Mouse (Mus musculus) frontal cortex, adult (tissue): ENCODE results near the gene Ranbp1.

Experiments used
- ATAC-seq: cut with Nextera tagmentation; 2 replicates; pipeline ENCODE4 v1.9.2; 2017; ENCODE audit warnings: mild to moderate bottlenecking, moderate library complexity, mixed read lengths; ENCODE audit not compliant: low TSS enrichment

Gene Ranbp1

DNA sequence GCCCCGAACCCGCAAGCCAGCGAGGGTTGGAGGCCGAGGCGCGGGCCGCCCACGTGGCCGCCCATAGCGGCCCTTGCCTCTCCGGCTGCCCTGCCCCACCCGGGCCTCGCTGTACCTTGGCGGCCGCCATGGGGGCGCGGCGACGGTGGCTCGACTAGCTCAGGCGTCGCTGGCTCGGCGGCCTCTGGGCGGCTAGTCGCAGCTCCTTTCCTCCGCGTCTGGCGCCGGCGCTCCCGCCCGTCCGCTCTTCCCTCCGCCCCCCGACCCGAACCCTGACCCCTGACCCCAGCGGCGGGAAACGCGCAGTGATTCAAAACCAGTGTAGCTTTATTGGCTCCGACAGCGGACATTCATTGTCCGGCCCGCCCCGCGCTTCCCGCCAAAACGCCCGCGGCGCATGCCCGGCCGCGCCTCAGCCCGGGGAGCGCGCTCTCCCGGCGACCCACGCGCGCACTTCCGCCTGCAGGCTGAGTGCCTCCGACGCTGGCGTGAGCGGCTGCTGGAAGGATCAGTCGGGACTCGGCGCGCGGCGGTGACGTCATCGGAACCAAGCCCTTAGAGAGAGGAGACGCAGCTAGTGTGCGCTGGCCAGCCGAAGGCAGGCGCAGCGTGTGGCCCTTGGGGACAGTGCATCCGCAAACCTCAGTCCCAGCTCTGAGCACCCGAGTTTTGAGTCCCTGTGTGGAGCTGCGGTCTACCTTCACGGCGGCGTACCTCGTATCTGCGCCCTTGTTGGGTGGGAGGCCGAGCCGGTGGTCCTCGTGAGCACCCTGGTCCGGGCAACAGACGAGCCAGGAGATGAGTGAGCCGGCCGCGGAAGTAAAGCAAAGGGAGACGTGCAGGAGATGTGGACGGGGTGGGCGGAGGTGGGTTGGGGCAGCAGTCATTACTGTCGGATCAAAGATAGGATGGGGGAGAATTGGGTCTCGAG, at the start of gene Ranbp1, which contains the start of gene Trmt2a:
Gene Ranbp1 (minus strand): TSS at position 300 of the 931 bp plus-strand sequence.
Gene Trmt2a (plus strand): TSS at position 247 of the 931 bp plus-strand sequence.
- ATAC-seq = peak; percentile 85

DNA sequence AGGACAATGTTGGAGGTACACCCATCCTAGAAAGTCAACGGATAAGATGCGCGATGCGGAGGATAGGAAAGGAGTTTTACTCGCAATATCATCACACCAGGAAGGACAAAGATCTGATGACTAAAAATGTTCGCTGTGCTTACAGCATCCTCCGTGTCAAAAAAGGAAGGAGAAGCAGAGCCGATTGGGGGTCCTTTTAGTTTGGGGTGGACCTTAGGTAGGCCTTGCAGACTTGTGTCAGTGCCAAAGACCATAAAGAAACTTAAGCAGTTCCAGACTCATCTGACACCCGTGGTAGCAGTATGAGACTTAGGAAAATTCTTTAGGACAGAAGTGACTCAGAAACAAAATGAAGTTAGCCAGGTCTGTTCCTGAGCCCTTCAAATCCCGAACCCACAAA, 41.1 kb upstream of the Ranbp1 start:
- ATAC-seq = peak; percentile 1; the same call in 1 of the 2 replicates

DNA sequence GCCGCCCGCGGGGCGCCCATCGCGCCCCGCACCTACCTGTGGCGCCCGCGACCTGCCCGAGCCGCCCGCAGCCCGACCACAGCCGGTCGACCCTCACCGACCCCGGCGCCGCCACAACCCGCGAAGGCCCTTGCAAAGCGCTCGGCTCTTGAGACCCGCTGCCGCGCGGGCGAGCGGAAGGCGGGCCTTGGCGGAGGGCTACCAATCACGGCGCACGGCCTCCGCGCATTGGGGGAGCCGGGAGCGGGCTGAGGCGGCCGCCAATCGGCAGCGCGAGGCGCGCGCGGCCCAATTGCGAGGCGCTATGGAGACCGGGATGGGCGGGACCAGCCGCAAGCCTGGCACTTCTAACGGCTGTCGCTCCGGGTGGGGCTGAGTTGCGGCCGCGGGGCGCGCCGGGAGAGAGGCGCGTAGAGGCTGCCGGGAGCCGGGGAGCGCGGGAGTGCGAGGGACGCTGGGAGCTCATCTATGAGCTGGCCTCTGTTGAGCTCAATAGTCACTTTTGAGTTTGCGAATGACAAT, 40.6 kb upstream of the Ranbp1 start, which contains the start of gene Dgcr8:
Gene Dgcr8 (minus strand): TSS at position 180 of the 522 bp plus-strand sequence.
- ATAC-seq = peak; percentile 99

DNA sequence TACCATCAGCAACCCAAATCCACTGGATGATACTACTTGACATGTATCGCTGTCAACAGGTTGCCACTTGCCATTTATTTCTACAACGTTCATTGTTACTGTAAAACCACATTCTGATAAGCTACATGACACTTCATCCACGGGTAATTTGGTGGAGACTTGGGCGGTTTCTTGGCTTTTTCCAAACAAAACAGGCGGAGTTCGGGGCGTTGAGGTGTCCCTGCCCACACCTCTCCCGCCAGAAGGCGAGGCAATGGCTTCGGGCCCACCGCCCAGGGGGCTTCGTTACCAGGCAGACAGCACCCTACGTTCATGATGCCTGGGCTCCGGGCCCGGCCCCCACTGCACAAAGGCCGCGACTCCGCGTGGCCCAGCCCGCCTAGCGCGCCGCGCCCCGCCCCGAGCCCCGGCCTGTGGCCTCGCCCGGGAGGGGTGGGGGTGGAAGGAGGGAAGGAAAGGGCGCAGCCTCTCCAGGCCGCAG, 40.1 kb upstream of the Ranbp1 start:
- ATAC-seq = peak; percentile 69

DNA sequence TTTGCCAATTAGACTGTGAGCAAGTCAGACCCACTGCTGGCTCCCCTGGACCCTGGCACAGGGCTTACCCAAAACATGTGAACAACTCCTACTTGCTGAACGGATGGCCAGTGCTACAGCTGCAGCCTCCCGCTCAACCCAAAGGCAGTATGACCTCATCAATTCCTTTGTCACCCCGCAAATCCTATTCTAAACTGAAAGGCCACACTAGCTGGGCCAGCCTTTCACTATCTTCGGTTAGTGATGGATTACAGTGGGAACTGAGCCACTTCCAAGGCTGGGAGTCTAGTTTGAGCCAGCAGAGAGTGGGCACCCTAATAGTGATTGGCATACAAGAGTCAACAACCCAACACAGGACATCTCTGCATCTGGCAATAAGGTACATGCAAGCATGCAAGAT, 39.6 kb upstream of the Ranbp1 start:
- ATAC-seq = no peak

DNA sequence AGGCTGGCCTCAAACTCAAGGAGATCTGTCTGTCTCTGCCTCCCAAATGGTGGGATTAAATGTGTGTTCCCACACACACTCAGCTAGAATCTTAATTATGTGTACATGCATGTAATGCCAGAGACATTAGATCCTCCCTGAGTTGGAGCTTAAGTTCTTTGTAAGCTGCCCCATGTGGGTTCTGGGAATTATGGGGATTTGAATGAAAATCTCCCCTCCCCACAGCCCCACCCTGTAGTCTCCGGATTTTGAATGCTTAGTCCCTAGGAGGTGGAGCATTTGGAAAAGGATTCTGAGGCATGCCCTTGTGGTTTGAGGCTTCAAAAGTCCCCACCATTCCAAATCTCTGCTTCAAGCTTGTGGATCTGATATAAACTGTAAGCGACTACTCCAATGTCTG, 26.6 kb upstream of the Ranbp1 start:
- ATAC-seq = no peak

DNA sequence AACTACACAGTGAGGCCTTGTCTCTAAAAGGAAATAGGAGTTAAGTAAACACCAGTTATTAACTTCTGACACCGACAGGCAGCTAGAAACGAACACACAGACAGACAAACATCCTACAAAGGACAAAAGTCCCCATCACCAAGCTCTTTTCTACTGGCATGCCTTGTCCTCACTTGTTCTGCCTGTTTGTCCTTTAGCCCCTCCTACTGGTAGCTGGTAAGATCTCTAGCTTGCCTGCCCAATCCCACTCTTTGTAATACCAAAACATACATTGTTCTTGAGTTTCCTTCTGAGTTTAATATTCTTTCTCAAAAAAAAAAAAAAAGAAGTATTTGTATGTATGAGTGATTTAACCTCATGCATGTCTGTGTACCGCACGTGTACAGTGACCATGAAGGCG, 19.6 kb upstream of the Ranbp1 start:
- ATAC-seq = no peak

DNA sequence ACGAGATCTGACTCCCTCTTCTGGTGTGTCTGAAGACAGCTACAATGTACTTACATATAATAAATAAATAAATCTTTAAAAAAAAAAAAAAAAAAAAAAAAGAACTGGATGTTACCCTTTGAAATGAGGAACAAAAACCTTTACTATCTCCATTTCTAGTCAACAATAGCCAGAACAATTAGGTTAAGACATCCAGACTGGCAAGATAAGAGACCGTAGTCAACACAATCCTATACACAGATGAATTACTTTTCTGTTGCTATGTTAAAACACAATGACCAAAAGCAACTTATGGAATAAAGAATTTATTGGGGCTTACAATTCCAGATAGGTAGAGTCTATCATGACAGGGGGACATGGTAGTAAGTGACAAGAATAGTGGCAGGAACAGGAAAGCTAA, 16.5 kb upstream of the Ranbp1 start:
- ATAC-seq = no peak

DNA sequence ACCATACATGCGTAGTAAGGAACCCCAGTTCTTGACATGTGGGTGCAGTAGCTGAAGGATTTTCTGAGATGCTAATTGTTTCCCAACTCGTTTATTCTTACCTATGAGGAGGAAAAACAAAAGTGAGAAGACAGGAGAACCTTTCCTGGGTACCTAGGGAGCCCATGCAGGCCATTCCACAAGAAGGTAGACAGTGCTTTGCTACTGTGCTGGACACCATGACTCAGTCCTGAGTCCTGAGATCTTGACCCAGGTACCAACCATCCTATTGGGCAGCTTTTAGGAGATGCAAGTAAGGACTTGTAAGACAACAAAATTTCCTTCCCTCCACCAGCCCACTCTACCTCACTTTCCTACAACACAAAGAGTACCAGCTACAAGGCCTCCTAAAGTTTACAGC, 9.7 kb upstream of the Ranbp1 start, which contains the start of gene Gm49776:
Gene Gm49776 (minus strand): TSS at position 101 of the 400 bp plus-strand sequence.
- ATAC-seq = no peak

DNA sequence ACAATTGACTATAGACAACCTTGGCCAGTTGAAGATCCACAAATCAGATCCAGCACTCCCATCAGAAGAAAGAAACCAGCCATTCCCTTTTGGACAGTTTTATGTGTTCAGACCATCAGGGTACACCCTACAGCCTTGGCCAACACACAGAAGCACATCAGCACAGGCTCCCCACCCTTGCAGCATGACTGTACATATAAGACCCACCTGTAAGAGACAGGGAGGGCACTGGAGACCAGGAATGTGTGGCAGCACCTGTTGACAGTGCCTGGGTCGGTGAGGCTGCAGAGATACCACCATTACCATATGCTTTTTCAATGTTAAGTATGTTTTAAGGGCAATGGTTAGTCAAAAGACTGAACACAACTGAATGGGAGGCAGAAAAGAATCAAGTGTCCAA, 5.3 kb upstream of the Ranbp1 start:
- no peak for ATAC-seq

DNA sequence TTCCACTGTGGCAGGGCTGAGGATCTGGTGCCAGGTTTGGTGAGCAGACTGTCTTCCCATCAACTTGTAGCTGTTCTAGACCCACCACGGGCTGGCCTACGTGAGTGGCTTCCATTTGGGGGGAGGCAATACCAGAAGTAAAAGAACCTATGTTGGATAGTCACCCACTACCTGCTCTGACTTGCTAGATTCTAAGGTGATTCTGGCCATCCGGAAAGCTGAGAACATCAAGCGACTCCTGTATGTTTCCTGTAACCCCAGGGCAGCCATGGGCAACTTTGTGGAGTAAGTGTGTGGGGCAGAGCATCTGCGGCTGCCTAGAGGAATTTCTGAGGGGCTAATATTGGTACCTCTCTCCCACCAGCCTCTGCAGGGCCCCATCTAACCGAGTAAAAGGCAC, 4.2 kb upstream of the Ranbp1 start:
- ATAC-seq = no peak

DNA sequence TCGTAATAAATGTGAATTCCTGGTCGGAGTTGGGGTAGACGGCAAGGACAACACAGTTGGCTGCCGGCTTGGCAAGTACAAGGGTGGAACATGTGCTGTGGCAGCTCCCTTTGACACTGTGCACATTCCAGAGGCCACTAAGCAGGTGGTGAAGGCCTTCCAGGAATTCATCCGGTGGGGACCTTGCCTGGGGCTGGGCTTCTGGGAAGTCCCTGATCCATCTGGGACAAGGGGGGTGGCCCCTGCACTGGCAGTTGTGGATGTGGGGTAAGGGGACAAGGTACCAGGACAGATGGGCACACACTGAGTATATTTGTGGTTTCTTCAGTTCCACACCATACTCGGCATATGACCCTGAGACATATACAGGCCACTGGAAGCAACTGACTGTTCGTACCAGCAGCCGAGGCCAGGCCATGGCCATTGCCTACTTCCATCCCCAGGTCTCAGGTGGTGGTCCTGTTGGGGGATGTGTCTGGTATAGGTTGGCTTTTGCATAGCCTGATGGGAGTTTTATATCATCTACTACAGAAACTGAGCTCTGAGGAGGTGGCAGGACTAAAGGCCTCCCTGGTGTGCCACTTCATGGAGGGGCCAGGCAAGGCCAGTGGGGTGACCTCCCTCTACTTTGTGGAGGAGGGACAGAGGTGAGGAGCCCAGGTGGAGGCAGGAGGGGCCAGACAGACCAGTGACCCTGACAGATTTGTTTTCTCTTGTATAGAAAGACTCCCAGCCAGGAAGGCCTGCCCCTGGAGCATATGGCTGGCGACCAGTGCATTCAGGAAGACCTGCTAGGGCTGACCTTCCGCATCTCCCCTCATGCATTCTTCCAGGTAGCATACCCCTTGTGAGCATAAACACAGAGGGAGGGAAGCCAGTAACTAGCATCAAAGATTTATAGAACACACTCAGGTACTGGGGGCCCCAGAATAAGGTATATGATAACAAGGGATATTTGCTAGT, 2.6 kb upstream of the Ranbp1 start:
- ATAC-seq = no peak

DNA sequence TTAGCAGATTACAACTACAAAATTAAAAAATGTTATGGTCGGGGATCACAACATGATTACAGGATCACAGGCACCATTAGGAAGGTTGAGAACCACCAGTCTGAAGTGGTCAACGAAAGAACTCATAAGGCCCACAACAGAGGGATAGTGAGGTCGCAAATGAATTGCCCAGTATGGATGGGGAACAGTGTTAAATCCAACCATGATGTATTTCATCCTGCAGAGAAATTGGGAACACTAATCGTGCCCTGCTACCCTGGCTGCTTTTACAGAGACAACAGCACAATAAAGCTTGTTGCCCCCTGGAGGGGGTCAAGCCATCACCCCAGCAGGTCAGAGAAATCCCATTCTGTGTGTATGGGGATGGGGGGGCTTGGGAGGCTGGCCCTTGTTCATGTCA, 1.7 kb upstream of the Ranbp1 start:
- ATAC-seq = no peak

DNA sequence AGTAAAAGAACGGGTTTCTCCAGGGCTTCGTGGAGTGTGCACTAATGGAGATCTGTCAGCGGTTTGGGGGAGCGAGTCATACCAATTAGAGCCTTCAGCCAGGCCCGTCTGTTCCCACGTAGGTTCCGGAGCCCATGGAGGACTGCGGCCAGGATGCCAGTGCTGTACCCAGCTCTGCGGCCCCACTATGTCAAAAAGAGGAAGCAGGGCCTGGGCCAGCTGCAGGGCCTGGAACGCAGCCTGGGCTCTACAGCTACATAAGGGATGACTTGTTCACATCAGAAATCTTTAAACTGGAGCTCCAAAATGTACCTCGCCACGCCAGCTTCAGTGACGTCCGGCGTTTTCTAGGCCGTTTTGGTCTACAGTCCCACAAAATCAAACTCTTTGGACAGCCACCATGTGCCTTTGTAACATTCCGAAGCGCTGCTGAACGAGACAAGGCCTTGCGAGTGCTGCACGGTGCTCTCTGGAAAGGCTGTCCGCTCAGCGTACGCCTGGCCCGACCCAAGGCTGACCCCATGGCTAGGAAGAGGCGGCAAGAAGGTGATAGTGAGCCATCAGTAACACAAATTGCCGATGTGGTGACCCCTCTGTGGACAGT, 934 bp upstream of the Ranbp1 start:
- ATAC-seq = peak; percentile 24

DNA sequence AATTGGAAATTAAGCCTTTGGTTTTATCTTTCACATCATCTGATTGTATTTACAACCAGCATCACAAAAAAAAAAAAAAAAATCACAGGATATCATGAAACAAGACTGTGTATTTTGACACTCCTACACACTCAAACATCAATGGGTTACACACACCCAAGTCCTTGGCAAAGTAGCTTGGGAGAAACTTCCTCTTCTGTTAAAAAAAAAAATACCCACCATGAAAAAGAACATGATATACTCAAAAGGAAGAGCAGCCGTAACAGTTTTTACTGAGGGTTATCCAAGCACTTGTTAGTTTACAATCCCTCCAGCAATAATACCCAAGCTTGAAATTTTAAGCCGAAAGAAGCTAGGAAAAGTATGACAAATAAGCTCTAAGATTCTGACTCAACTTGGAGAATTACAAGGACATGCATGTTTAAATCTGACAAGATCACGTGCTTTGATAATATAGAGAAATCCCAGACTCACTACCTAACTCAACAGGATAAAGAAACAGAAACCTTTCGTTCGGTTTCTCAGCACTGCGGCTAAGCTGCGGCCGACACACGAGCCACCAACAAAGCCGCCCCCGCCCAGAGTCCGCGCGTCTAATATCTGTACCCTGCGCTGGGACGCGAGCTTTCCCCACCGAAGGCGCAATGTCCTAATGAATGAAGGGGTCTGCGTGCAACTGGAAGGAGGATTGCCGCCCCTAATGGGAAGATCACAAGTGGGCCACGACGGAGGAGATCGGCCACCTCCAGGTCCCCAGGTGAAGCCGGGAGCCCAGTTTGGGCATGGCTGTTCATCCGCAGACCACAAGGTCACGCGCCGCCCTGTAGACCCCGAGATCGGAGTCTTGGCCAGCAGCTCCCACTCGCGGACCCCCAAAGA, 772 bp downstream of the Ranbp1 start:
- ATAC-seq = peak; percentile 2; the same call in 1 of the 2 replicates

DNA sequence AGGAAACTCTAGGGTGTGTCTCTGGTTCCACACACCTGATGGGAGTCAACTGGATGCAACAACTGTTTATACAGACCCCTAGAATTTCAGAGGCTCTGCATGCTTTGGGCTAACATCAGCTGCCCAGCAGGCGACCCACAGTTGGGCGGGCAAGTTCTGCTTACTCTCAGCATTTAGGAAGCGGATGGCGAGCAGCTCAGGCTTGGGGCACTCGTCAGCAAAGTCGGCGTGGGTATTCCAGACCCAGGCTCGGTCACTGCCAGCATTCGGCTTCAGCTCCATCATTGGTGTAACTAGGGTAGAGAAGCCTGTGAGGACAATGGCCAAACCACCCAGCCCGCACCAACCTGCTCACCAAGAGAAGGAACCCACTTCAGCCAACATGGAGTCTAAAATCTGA, 7.0 kb downstream of the Ranbp1 start:
- no peak for ATAC-seq

DNA sequence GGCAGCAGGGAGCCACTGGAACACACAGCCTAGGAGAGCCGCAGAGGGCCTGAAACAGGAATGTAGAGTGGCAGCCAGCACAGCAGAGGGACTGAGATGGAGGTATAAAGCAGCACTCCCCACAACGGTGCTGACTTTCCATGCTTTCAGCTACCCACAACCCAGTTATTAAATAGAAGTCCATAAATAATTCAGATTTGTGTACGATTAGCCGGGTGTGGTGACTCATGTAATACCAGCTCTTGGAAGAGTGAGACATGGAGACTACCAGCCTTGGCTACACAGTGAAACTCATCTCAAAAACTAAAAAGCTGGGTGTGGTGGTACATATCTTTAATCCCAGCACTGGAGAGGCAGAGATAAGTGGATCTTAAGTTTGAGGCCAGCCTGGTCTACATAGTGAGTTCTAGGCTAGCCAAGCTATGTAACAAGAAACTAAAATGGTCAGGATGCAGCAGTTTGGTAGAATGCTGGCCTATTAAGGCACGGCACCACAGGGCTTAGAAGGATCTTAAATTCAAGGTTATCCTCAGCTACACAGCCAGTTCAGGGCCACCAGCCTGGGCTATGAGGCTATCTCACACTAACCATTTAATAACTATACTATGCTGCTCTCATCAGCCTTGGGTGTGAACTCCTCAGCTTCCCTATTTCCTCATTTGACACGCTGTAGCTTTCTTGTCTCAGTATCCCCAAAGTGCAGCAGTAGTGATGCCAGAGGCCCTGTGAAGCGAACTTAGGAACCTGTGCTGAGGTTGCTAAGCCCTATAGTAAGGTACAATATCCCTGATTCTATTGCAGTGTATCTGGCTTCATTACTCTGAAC, 11.6 kb downstream of the Ranbp1 start:
- no peak for ATAC-seq

DNA sequence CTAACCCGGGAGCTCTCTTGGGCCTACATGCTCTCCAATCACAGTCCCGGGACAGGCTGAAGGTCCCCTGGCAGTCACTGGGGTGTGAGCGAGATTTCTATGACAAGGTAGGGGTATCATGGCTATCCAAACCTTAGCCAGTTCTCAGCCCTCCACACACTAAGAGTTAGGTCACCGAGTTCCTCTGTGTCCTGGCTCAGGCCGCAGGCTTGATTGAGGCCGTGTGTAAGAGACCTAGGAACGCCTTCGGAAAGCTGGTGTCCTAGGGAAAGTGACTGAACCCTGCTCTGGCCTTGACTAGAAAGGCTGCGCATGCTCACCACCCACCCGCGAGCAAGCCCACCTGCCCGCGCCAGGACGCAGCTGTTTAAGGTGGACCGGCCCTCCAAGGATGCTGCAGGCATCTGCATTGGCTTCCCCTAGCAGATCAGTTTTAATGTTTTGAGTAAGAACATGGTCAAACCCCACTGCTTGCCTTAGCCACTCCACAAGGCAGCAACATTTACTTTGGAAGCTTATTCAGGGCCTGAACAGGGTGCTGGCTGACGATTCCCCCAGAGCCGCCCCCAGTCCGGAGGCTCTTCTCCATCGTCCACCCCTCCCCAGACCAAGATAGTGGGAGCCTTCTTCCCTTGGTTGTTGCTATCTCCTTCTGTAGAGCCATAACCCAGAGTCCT, 13.0 kb downstream of the Ranbp1 start:
- peak; percentile 48 for ATAC-seq
